Mouse (Mus musculus) forebrain, postnatal 0 days (tissue): ENCODE results near the gene Ndufa12. TPM values are rescaled to one million over a fixed set of nuclear protein-coding genes. Genes with fewer than 3 reads are reported as not detected.

Source experiments
- ATAC-seq: fragments of 200-750 bp; cut with Nextera tagmentation; 2 replicates; pipeline ENCODE4 v1.8.0; 2017; ENCODE audit warnings: mild to moderate bottlenecking, moderate library complexity
- DNase-seq: peaks from one replicate; pipeline ENCODE4 v3.0.0-alpha.2; 2015
- H3K27ac ChIP-seq: fragments of 300-500 bp; sonication (generic); 2 replicates; pipeline ENCODE4 v1.5.1; 2014; ENCODE audit warnings: low read depth, mild to moderate bottlenecking, antibody characterized with exemption, low read length, moderate library complexity, mixed read lengths
- H3K27me3 ChIP-seq: fragments of 300-500 bp; sonication (generic); 2 replicates; pipeline ENCODE4 v1.6.1; 2014; ENCODE audit warnings: mild to moderate bottlenecking, low read length, mixed read lengths; ENCODE audit not compliant: insufficient read depth
- H3K36me3 ChIP-seq: fragments of 300-500 bp; sonication (generic); 2 replicates; pipeline ENCODE4 v1.6.1; 2014; ENCODE audit warnings: mild to moderate bottlenecking, moderate library complexity; ENCODE audit not compliant: insufficient read depth
- H3K4me1 ChIP-seq: fragments of 300-500 bp; sonication (generic); 2 replicates; pipeline ENCODE4 v1.6.1; 2014; ENCODE audit warnings: antibody characterized with exemption; ENCODE audit not compliant: insufficient read depth
- H3K4me2 ChIP-seq: fragments of 300-500 bp; sonication (generic); 2 replicates; pipeline ENCODE4 v1.6.1; 2014; ENCODE audit warnings: low read depth, mild to moderate bottlenecking, moderate library complexity
- H3K4me3 ChIP-seq: fragments of 300-500 bp; sonication (generic); 2 replicates; pipeline ENCODE4 v1.5.1; 2014; ENCODE audit warnings: low read depth, low read length, mixed read lengths
- H3K9ac ChIP-seq: fragments of 300-500 bp; sonication (generic); 2 replicates; pipeline ENCODE4 v1.6.1; 2014; ENCODE audit warnings: mild to moderate bottlenecking
- H3K9me3 ChIP-seq: fragments of 300-500 bp; sonication (generic); 2 replicates; pipeline ENCODE4 v1.6.1; 2016; ENCODE audit warnings: low read length
- CTCF ChIP-seq: sonication (generic); IDR thresholded peaks from 2 replicates; pipeline ENCODE4 v1.5.1; 2016; ENCODE audit warnings: antibody characterized with exemption, control low read depth, low read depth
- WGBS: fragments of 180-500 bp; shearing (Covaris S2); extraction: QIAGEN DNeasy Blood & Tissue Kit; methylation state at CpG from one replicate; pipeline ENCODE4 v1.1.7; 2014; 5-methylcytosine and 5-hydroxymethylcytosine counted together
- polyA plus RNA-seq: library from polyadenylated mRNA; unstranded; fragments of >200 nt; fragmentation: Nextera tagmentation; extraction: Ambion mirVana; gene quantifications from 2 replicates; pipeline ENCODE4 v1.2.1, GENCODE M21; 2015
- total RNA-seq: library from RNA; depleted of rRNA; stranded (reverse); fragments of >200 nt; gene quantifications from 2 replicates; pipeline ENCODE4 v1.2.3, GENCODE M21; 2014

Gene Ndufa12
- total and polyA plus RNA-seq, 2 experiments from 2014 or later, result 220 to 483 TPM

DNA sequence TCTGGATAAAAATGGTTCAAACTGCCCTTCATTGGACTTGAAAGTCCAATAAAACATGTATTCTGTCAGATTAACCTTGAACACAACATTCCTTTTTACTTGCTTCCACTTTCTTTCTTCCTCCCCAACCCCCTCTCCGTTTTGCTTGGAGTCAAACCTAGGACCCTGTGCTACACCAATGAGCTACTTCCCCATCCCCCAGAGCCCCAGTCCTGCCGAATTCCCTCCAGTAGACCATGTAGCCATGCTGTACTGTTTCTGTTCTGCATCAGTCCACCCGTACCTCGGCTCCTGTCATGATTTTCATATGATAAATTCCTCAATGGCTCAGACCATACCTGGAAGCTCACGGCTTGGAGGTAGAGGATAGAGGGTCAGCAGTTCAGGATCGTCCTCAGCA, 32.5 kb downstream of the Ndufa12 start:
- peaks cover 9% of the 10 kb centered on the region; the same call in 1 of the 2 replicates for H3K4me1 ChIP-seq
- ATAC-seq (no peak), DNase-seq (no peak)
- H3K9ac ChIP-seq, result no peak overlapping the region
- no peaks in the 10 kb centered on the region for H3K36me3 ChIP-seq
- H3K4me2 ChIP-seq, result no peak overlapping the region
- no peak overlapping the region for H3K4me3 ChIP-seq
- H3K27me3 ChIP-seq, result no peaks in the 10 kb centered on the region
- TF ChIP-seq CTCF, result no peak
- no peaks in the 10 kb centered on the region for H3K9me3 ChIP-seq
- peak overlapping the region; percentile 57; the same call in 1 of the 2 replicates for H3K27ac ChIP-seq
- WGBS, result 73% methylated on average over 6 of the region's 6 CpGs

DNA sequence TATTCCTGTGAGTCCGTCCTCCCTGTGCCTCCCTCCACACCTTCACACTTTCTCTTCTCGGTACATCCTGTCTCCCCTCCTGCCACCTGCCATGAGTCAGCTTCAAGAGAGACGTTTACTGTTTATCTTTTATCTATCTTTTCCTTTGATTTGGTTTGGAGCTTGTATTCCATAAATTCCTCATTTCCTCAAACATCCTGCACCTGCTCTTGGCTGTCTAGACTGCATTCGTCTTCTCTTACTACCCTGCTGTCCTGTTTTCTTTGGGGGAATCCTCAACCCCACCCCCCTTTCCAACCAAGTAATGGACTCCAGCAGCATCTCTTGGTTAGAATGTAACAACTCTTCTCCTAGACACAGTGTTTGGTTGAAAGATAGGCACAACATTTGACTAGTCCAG, 36.7 kb downstream of the Ndufa12 start:
- Histone ChIP-seq H3K27ac (no peak overlapping the region), H3K9ac (no peak overlapping the region), H3K4me1 (peaks cover 9% of the 10 kb centered on the region; the same call in 1 of the 2 replicates), H3K4me3 (no peak overlapping the region), H3K27me3 (no peaks in the 10 kb centered on the region), H3K9me3 (no peaks in the 10 kb centered on the region), H3K36me3 (no peaks in the 10 kb centered on the region), H3K4me2 (no peak overlapping the region)
- no peak for DNase-seq
- no peak for TF ChIP-seq CTCF
- 68% methylated on average over 4 of the region's 4 CpGs for whole genome bisulfite sequencing
- ATAC-seq, result no peak

GRCm38 (mm10) chr10:94241346-94241745, 42.8 kb downstream of the Ndufa12 start:
- Histone ChIP-seq H3K9me3 (no peaks in the 10 kb centered on the region), H3K36me3 (no peaks in the 10 kb centered on the region), H3K27ac (no peak overlapping the region), H3K4me2 (no peak overlapping the region), H3K9ac (no peak overlapping the region), H3K4me3 (no peak overlapping the region), H3K27me3 (no peaks in the 10 kb centered on the region), H3K4me1 (no peaks in the 10 kb centered on the region)
- TF ChIP-seq CTCF, result no peak
- no peak for ATAC-seq
- WGBS, result 36% methylated on average over 2 of the region's 2 CpGs
- no peak for DNase-seq

DNA sequence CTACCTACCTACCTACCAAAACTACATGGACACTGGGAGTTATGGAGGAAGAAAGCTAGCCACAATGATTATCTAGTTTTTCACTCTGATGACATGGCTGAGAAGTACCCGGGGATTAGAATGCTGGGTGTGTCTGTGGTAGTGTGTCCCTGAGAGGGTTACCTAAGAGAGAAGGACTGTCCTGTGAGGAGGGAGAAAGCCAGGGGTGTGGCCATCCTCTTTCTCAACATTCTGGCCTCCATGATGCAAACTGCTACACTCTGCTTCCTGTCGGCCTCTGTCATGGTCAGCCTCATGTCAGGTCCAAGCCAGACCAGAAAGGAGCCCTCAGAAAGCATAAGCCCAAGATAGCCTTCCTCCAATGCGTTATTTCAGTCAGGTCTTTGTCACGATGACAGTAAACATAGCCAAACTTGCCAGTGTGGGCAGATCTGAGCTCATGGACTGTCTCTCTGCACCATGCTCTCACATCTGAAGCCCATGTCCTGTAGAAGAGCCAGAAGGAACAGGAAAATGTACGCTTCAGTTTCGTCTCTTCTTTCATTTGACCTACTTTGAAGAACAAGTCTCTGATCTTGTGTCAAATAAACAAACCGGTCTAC, 49.3 kb downstream of the Ndufa12 start:
- no peak overlapping the region for H3K4me3 ChIP-seq
- H3K4me2 ChIP-seq, result no peak overlapping the region
- H3K27ac ChIP-seq, result no peak overlapping the region
- peaks cover 9% of the 10 kb centered on the region; the same call in 1 of the 2 replicates for H3K4me1 ChIP-seq
- H3K36me3 ChIP-seq, result no peaks in the 10 kb centered on the region
- ATAC-seq (no peak), DNase-seq (no peak)
- 90% methylated on average over 7 of the region's 7 CpGs for WGBS
- H3K9me3 ChIP-seq, result no peaks in the 10 kb centered on the region
- no peaks in the 10 kb centered on the region for H3K27me3 ChIP-seq
- H3K9ac ChIP-seq, result no peak overlapping the region
- no peak for TF ChIP-seq CTCF

DNA sequence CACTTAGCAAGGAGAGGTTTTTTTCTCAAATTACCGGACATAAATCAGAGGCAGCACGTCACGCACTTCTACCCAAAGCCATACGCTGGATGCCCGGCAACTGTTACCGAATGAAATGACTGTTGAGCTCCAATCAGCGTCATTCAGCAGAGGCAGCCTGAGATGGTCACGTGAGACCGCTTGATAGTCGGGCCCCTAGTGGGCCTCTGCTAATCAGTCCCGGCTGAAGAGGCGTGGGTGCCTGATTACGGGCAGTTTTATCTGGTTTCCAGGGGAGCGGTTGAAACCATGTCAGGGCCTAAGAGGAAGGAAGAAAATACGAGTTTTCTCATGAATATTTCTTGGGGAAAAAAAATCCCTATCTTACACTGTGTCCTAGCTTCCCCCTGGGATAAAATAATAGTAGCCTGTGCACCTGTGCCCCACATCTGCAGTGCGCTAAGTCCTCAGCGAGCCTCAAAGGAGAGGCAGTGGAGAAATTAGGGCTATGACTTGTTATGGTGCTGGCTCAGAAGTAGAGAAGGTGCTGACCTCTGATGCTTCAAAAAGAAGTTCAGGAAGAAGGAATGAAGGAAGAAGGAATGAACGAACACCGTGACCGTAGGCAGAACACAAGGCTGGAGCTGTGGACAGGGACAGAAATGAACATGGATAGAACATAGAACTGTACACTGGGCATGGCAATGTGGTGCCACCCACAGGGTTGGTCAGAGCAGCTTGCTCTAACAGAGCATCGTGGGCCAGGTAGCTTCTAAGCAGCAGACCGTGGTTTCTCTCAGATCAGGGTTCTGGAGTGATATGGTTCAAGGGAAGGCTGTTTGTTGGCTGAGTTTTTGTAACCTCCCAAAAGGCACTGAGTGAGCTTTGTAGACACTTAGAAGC, 51.3 kb downstream of the Ndufa12 start:
- peak; percentile 51 for DNase-seq
- no peak overlapping the region for H3K27ac ChIP-seq

DNA sequence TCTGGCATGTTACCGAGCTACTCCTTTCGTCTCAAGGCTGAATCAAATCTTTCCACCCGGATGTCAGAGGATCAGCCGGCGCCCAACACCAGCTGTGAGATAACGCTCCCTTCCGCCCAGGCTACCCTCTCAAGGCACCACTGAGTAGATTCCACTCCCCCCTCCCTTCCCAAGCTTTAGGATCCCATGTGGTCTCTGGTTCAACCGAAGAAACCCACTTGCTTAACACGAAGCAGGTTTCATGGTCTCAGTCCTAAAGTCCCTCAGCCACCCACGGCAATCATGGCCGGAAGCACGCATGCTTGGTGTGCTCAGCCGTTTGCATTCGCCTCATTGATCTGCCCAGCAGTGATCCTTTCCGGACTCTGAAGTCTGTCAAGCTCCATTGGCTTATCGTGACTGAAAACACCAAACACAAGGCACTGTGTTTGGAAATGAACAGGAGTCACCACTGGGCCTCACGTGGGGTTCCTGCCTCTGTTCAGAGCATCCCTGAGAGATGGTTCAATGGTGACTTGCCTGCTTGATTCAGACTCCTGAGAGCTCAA, 54.8 kb downstream of the Ndufa12 start:
- Histone ChIP-seq H3K4me3 (no peak overlapping the region), H3K27ac (no peak overlapping the region), H3K9ac (no peak overlapping the region), H3K36me3 (no peaks in the 10 kb centered on the region), H3K9me3 (no peaks in the 10 kb centered on the region), H3K4me1 (peaks cover 9% of the 10 kb centered on the region; the same call in 1 of the 2 replicates), H3K4me2 (no peak overlapping the region), H3K27me3 (no peaks in the 10 kb centered on the region)
- no peak for TF ChIP-seq CTCF
- ATAC-seq, result no peak
- no peak for DNase-seq
- WGBS, result 77% methylated on average over 17 of the region's 17 CpGs

More for the DNA sequence above, 51.3 kb downstream of the Ndufa12 start:
- ATAC-seq, result peak; percentile 91
- H3K4me1 ChIP-seq, result peaks cover 9% of the 10 kb centered on the region; the same call in 1 of the 2 replicates
- H3K36me3 ChIP-seq, result no peaks in the 10 kb centered on the region
- no peak overlapping the region for H3K9ac ChIP-seq
- 41% methylated on average over 22 of the region's 22 CpGs for WGBS
- H3K9me3 ChIP-seq, result no peaks in the 10 kb centered on the region
- no peak overlapping the region for H3K4me3 ChIP-seq
- peak overlapping the region; percentile 4; the same call in 1 of the 2 replicates for H3K4me2 ChIP-seq
- no peak for TF ChIP-seq CTCF
- H3K27me3 ChIP-seq, result no peaks in the 10 kb centered on the region

DNA sequence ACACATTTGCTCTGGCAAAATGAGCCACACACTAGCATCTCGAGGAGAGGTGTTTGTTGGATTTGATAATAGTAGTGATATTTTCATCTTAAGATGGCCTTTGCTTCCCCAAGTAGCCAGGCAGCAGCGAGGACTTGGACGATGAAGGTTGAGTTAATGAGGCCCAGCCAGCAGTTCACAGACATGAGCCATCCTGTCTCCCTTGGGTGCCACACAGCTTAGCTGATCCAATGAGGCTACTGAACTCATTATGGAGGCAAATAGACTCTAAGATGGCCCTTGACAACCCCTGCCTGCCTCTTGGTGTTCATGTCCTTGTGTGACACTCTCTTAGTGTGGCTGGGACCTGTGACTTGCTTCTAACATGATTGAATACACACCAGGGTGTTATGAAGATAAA, 56.2 kb downstream of the Ndufa12 start:
- H3K4me3 ChIP-seq, result no peak overlapping the region
- H3K36me3 ChIP-seq, result no peaks in the 10 kb centered on the region
- WGBS, result 83% methylated on average over 3 of the region's 3 CpGs
- H3K4me1 ChIP-seq, result peaks cover 3% of the 10 kb centered on the region; the same call in 1 of the 2 replicates
- DNase-seq (no peak), ATAC-seq (no peak)
- no peak for TF ChIP-seq CTCF
- no peaks in the 10 kb centered on the region for H3K27me3 ChIP-seq
- H3K4me2 ChIP-seq, result no peak overlapping the region
- H3K27ac ChIP-seq, result no peak overlapping the region
- H3K9me3 ChIP-seq, result no peaks in the 10 kb centered on the region
- H3K9ac ChIP-seq, result no peak overlapping the region
